Mouse (Mus musculus) MEL (cell line): ENCODE measurements around the gene Tnfsf10. TPM values are rescaled to one million over a fixed set of nuclear protein-coding genes. Genes with fewer than 3 reads are reported as not detected.

ENCODE experiments used
- DNase-seq: peaks from one replicate; pipeline ENCODE4 v3.0.0; 2011; ENCODE audit warnings: low read depth, low spot score
- H3K27ac ChIP-seq: 2 replicates; pipeline ENCODE4 v1.5.1; 2012; ENCODE audit warnings: low read depth, mild to moderate bottlenecking, control low read depth, low read length, moderate library complexity; ENCODE audit not compliant: control insufficient read depth
- H3K27me3 ChIP-seq, 2 experiments: fragments of 150-350 bp in 1 of 2; sonication (generic) in 1 of 2; 2 replicates each; pipeline ENCODE4 v1.6.1; 2012; ENCODE audit warnings: low read length in 2 of 2, mild to moderate bottlenecking in 2 of 2, improper control_type of control experiment in 1 of 2, moderate library complexity in 1 of 2; ENCODE audit not compliant: insufficient read depth in 2 of 2, control insufficient read depth in 1 of 2
- H3K36me3 ChIP-seq, 2 experiments: 2 replicates each; pipeline ENCODE4 v1.6.1; 2012 to 2014; ENCODE audit warnings: low read length in 2 of 2, improper control_type of control experiment in 1 of 2, inconsistent platforms in 1 of 2, mild to moderate bottlenecking in 1 of 2; ENCODE audit not compliant: insufficient read depth in 2 of 2, control insufficient read depth in 1 of 2
- H3K4me1 ChIP-seq, 2 experiments: fragments of 150-350 bp in 1 of 2; sonication (generic) in 1 of 2; 2 replicates each; pipeline ENCODE4 v1.6.1; 2012; ENCODE audit warnings: low read length in 2 of 2, improper control_type of control experiment in 1 of 2, mild to moderate bottlenecking in 1 of 2; ENCODE audit not compliant: insufficient read depth in 2 of 2, control insufficient read depth in 1 of 2
- H3K4me3 ChIP-seq, 2 experiments: fragments of 150-350 bp in 1 of 2; sonication (generic) in 1 of 2; 2 replicates each; pipeline ENCODE4 v1.5.1; 2012; ENCODE audit warnings: low read depth in 2 of 2, low read length in 2 of 2, mild to moderate bottlenecking in 2 of 2, moderate library complexity in 2 of 2, control low read depth in 1 of 2, improper control_type of control experiment in 1 of 2; ENCODE audit not compliant: control insufficient read depth in 1 of 2, insufficient read depth in 1 of 2
- H3K79me2 ChIP-seq: 2 replicates; pipeline ENCODE4 v1.6.1; 2012; ENCODE audit warnings: mild to moderate bottlenecking, low read length, moderate library complexity; ENCODE audit not compliant: control insufficient read depth, poor library complexity, insufficient read depth
- H3K9ac ChIP-seq: 2 replicates; pipeline ENCODE4 v1.6.1; 2012; ENCODE audit warnings: low read depth, mild to moderate bottlenecking, control low read depth, low read length, moderate library complexity; ENCODE audit not compliant: control insufficient read depth, poor library complexity, severe bottlenecking
- H3K9me3 ChIP-seq: fragments of 150-350 bp; sonication (generic); replicated peaks from 2 replicates; pipeline ENCODE4 v1.6.1; 2012; ENCODE audit warnings: mild to moderate bottlenecking, low read length, improper control_type of control experiment, moderate library complexity; ENCODE audit not compliant: insufficient read depth
- BHLHE40 ChIP-seq: IDR thresholded peaks from 2 replicates; pipeline ENCODE4 v1.6.1; 2012; ENCODE audit warnings: low read depth, mild to moderate bottlenecking, inconsistent platforms, low read length, improper control_type of control experiment, borderline replicate concordance
- CHD1 ChIP-seq: IDR thresholded peaks from 2 replicates; pipeline ENCODE4 v1.6.1; 2012; ENCODE audit warnings: low read depth, mild to moderate bottlenecking, inconsistent platforms, low read length, improper control_type of control experiment
- CHD2 ChIP-seq: IDR thresholded peaks from 2 replicates; pipeline ENCODE4 v1.6.1; 2011; ENCODE audit warnings: low read length, improper control_type of control experiment
- CTCF ChIP-seq, 3 experiments: IDR thresholded peaks in 2 of 3; conservative IDR thresholded peaks in 1 of 3; 2 replicates each; pipeline ENCODE4 v1.5.1; 2011 to 2012; ENCODE audit warnings: low read length in 3 of 3, low read depth in 2 of 3, mild to moderate bottlenecking in 2 of 3, improper control_type of control experiment in 1 of 3, inconsistent platforms in 1 of 3, mixed read lengths in 1 of 3, moderate library complexity in 1 of 3; ENCODE audit not compliant: control insufficient read depth in 1 of 3, insufficient read depth in 1 of 3, poor library complexity in 1 of 3, severe bottlenecking in 1 of 3
- EP300 ChIP-seq, 2 experiments: IDR thresholded peaks; 2 replicates each; pipeline ENCODE4 v1.6.1; 2011; ENCODE audit warnings: improper control_type of control experiment in 2 of 2, low read length in 2 of 2, low read depth in 1 of 2, mild to moderate bottlenecking in 1 of 2
- ETS1 ChIP-seq: IDR thresholded peaks from 2 replicates; pipeline ENCODE4 v1.6.1; 2012; ENCODE audit warnings: low read depth, mild to moderate bottlenecking, inconsistent platforms, low read length, improper control_type of control experiment, moderate library complexity
- GABPA ChIP-seq: IDR thresholded peaks from 2 replicates; pipeline ENCODE4 v1.6.1; 2012; ENCODE audit warnings: low read depth, mild to moderate bottlenecking, inconsistent platforms, low read length, improper control_type of control experiment, moderate library complexity
- HCFC1 ChIP-seq: IDR thresholded peaks from 2 replicates; pipeline ENCODE4 v1.6.1; 2012; ENCODE audit warnings: low read depth, mild to moderate bottlenecking, inconsistent platforms, low read length, improper control_type of control experiment, moderate library complexity
- JUND ChIP-seq: IDR thresholded peaks from 2 replicates; pipeline ENCODE4 v1.6.1; 2011; ENCODE audit warnings: low read depth, mild to moderate bottlenecking, improper control_type of control experiment, low read length
- KAT2A ChIP-seq: conservative IDR thresholded peaks from 2 replicates; pipeline ENCODE4 v1.6.1; 2012; ENCODE audit warnings: low read depth, low read length, improper control_type of control experiment, inconsistent platforms
- MAFK ChIP-seq: IDR thresholded peaks from 2 replicates; pipeline ENCODE4 v1.6.1; 2011; ENCODE audit warnings: low read depth, mild to moderate bottlenecking, low read length, improper control_type of control experiment, borderline replicate concordance
- MAZ ChIP-seq: IDR thresholded peaks from 2 replicates; pipeline ENCODE4 v1.6.1; 2012; ENCODE audit warnings: low read depth, mild to moderate bottlenecking, inconsistent platforms, low read length, improper control_type of control experiment
- MEF2A ChIP-seq: IDR thresholded peaks from 2 replicates; pipeline ENCODE4 v1.6.1; 2014; ENCODE audit warnings: low read depth, mild to moderate bottlenecking, inconsistent platforms, low read length, improper control_type of control experiment; ENCODE audit not compliant: poor library complexity, insufficient replicate concordance, severe bottlenecking; ENCODE audit errors: extremely low read depth
- MYB ChIP-seq: IDR thresholded peaks from 2 replicates; pipeline ENCODE4 v1.6.1; 2011; ENCODE audit warnings: mild to moderate bottlenecking, low read depth, low read length, improper control_type of control experiment
- POLR2AphosphoS2 ChIP-seq: IDR thresholded peaks from 2 replicates; pipeline ENCODE4 v1.6.1; 2011; ENCODE audit warnings: low read length, improper control_type of control experiment
- POLR2AphosphoS5 ChIP-seq: IDR thresholded peaks from 2 replicates; pipeline ENCODE4 v1.6.1; 2012; ENCODE audit warnings: low read depth, borderline replicate concordance, mild to moderate bottlenecking, inconsistent platforms, low read length, moderate library complexity, mixed read lengths
- RAD21 ChIP-seq: IDR thresholded peaks from 2 replicates; pipeline ENCODE4 v1.6.1; 2011; ENCODE audit warnings: mild to moderate bottlenecking, low read depth, low read length, improper control_type of control experiment
- SIN3A ChIP-seq: IDR thresholded peaks from 2 replicates; pipeline ENCODE4 v1.6.1; 2012; ENCODE audit warnings: low read length, improper control_type of control experiment, inconsistent platforms
- TBP ChIP-seq: IDR thresholded peaks from 2 replicates; pipeline ENCODE4 v1.8.0; 2011; ENCODE audit warnings: low read depth, low read length, improper control_type of control experiment
- TCF12 ChIP-seq: IDR thresholded peaks from 2 replicates; pipeline ENCODE4 v1.6.1; 2014; ENCODE audit warnings: low read depth, mild to moderate bottlenecking, inconsistent platforms, low read length, improper control_type of control experiment, moderate library complexity
- USF1 ChIP-seq: IDR thresholded peaks from 2 replicates; pipeline ENCODE4 v1.6.1; 2014; ENCODE audit warnings: low read depth, mild to moderate bottlenecking, inconsistent platforms, low read length, improper control_type of control experiment, moderate library complexity
- ZKSCAN1 ChIP-seq: IDR thresholded peaks from 2 replicates; pipeline ENCODE4 v1.6.1; 2012; ENCODE audit warnings: low read depth, mild to moderate bottlenecking, inconsistent platforms, low read length, improper control_type of control experiment, moderate library complexity
- ZMIZ1 ChIP-seq: IDR thresholded peaks from 2 replicates; pipeline ENCODE4 v1.6.1; 2012; ENCODE audit warnings: low read depth, mild to moderate bottlenecking, inconsistent platforms, low read length, improper control_type of control experiment, moderate library complexity
- polyA plus RNA-seq, 2 experiments: library from polyadenylated mRNA; stranded (reverse) in 1 of 2; unstranded in 1 of 2; fragments of >175 nt in 1 of 2; fragments of >200 nt in 1 of 2; gene quantifications; 2 replicates each; pipeline versions ENCODE4 v1.2.1 to v1.2.4; 2012; ENCODE audit warnings: low replicate concordance in 2 of 2, low read depth in 1 of 2; ENCODE audit not compliant: insufficient read length in 2 of 2, insufficient read depth in 1 of 2, missing spikeins in 1 of 2
- total RNA-seq: library from RNA; depleted of rRNA; stranded (reverse); fragments of 300-350 nt; gene quantifications from 2 replicates; pipeline ENCODE4 v1.2.3, GENCODE M21; 2012; rRNA removed

The Tnfsf10 gene
- total RNA-seq (0.04 TPM in 1 of 2 replicates, not detected in the other), polyA plus RNA-seq (under 1 TPM in 1 of 2 experiments, not detected in 1; 0.06 TPM)

- TF ChIP-seq SIN3A (no peak), HCFC1 (no peak)
- Histone ChIP-seq H3K9ac (peak within 1 kb of the TSS; percentile 36), H3K27ac (no peak within 1 kb of the TSS), H3K36me3 (no peaks in the 10 kb centered on the region), H3K4me1 (no peaks in the 10 kb centered on the region), H3K9me3 (no peaks in the 10 kb centered on the region), H3K4me3 (peak within 1 kb of the TSS; percentile 51 to 80), H3K79me2 (no peaks in the 10 kb centered on the region), H3K27me3 (no peaks in the 10 kb centered on the region)
- DNase-seq, result peak; percentile 51
Measured at GRCm38 (mm10) chr3:27316559-27317287, at the start of gene Tnfsf10. Tnfsf10 (plus strand) TSS chr3:27317028.

DNA sequence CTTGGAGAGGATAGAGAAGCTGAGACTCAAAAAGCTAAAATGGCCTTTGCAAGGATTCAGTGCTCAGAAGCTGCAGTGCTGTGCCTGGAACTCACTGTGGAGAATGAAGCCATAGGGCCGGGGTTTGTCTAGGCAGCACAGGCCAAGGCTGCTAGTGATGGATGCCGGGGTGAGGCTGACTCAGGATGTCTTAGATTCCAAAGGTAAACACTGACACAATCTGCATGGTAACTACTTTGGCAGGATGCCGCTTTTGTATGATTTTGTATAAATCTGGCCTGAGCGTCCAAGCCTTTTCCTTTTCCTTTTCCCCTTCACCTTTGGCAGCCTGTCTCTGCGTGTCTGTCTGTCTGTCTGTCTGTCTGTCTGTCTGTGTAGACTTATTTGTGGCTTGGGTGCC, 49.5 kb upstream of the Tnfsf10 start:
- no peak overlapping the region for H3K4me3 ChIP-seq
- TF ChIP-seq BHLHE40, result no peak
- TF ChIP-seq MEF2A, result no peak
- TF ChIP-seq ZMIZ1, result no peak
- TF ChIP-seq POLR2AphosphoS5, result no peak
- no peak for TF ChIP-seq MYB
- no peak for TF ChIP-seq GABPA
- no peak for TF ChIP-seq CTCF (IDR thresholded peaks at IDR 0.05 in 2 of 3, conservative IDR thresholded peaks at IDR 0.05 in 1 of 3; ENCODE audit: control insufficient read depth in 1 of 3, insufficient read depth in 1 of 3, low read depth in 2 of 3, low read length in 3 of 3, poor library complexity in 1 of 3, severe bottlenecking in 1 of 3)
- TF ChIP-seq RAD21, result no peak
- TF ChIP-seq TBP, result no peak
- no peak for TF ChIP-seq CHD1
- no peak for TF ChIP-seq POLR2AphosphoS2
- TF ChIP-seq HCFC1, result no peak
- no peaks in the 10 kb centered on the region for H3K9me3 ChIP-seq
- H3K27ac ChIP-seq, result no peak overlapping the region
- peaks cover 1 to 15% of the 10 kb centered on the region in 2 experiments; a peak in 3 of 4 replicates for H3K27me3 ChIP-seq
- no peak overlapping the region for H3K9ac ChIP-seq
- H3K4me1 ChIP-seq, result no peaks in the 10 kb centered on the region
- no peaks in the 10 kb centered on the region for H3K79me2 ChIP-seq
- H3K36me3 ChIP-seq, result no peaks in the 10 kb centered on the region
- DNase-seq, result no peak

- no peak for DNase-seq
- no peaks in the 10 kb centered on the region for H3K79me2 ChIP-seq
- TF ChIP-seq TCF12 (no peak), TBP (no peak), MAFK (no peak), JUND (no peak), ZMIZ1 (no peak), USF1 (no peak), RAD21 (no peak), ZKSCAN1 (no peak), KAT2A (no peak), BHLHE40 (no peak), EP300 (IDR thresholded peaks at IDR 0.05; ENCODE audit: low read depth in 1 of 2, low read length in 2 of 2) (no peak), ETS1 (no peak), CHD1 (no peak), CHD2 (no peak), HCFC1 (no peak), MAZ (no peak)
- H3K4me1 ChIP-seq, result no peaks in the 10 kb centered on the region
- H3K27me3 ChIP-seq, result peaks cover 1 to 14% of the 10 kb centered on the region in 2 experiments; a peak in 3 of 4 replicates
- H3K27ac ChIP-seq, result no peak overlapping the region
- no peaks in the 10 kb centered on the region for H3K36me3 ChIP-seq
- H3K9ac ChIP-seq, result no peak overlapping the region
- no peaks in the 10 kb centered on the region for H3K9me3 ChIP-seq
- no peak overlapping the region for H3K4me3 ChIP-seq
Measured at GRCm38 (mm10) chr3:27267887-27268286, 48.9 kb upstream of the Tnfsf10 start.
